22 mouse cellular contexts compared by ENCODE assay signal in the genomic region with DNA sequence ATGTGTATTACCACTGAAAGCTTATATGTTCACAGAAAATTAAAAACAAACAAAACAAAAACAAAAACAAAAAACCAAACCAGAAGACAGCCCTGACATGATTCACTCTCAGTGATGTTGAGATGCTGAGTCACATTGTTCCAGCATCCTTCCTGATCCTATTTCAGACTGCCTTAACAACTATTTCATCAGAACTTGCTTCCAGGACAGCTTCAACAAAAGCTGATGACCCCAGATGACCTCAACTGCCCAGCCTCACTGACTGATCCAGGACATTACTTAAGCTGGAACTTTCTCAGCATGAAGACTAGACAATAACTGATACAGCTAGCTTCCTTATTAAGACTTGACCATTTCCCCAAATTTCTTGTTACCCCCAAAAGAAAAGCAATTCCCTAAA.
DNase-seq lines count a peak whose midpoint lies in the region; ATAC-seq and TF ChIP-seq lines count a peak whose summit lies in the region.
"Had no signal": no experiment of that assay in that cellular context is flagged by ENCODE, and none has a peak within 500 bp of the region (broad histone marks: within the 10 kb centered on the region; RNA-seq: fewer than 3 reads in every experiment).

No protein-coding gene starts in this region.

- no peaks in the 10 kb centered on the region for H3K4me1 ChIP-seq in liver, adult 2 months (ENCODE audit: control insufficient read depth, insufficient read depth, low read length)
- no peaks in the 10 kb centered on the region for H3K4me1 ChIP-seq in liver, postnatal 0 days (ENCODE audit: insufficient read depth)
- H3K4me1 ChIP-seq: forebrain, embryonic 10.5 days; hindbrain, embryonic 12.5 days; hindbrain, embryonic 15.5 days had no signal

- no peak overlapping the region for H3K27ac ChIP-seq in liver, adult 2 months (replicated peaks; ENCODE audit: insufficient read depth, low read depth, low read length)
- H3K27ac ChIP-seq in liver, postnatal 0 days (ENCODE audit: low read depth), result no peak overlapping the region
- H3K27ac ChIP-seq: forebrain, embryonic 10.5 days; gastrocnemius, adult 2 months; hindbrain, embryonic 12.5 days; hindbrain, embryonic 15.5 days had no signal

- H3K79me2 ChIP-seq in liver, adult 2 months (ENCODE audit: control insufficient read depth, insufficient read depth, low read length), result no peaks in the 10 kb centered on the region

- peak; percentile 29 for DNase-seq in embryo, embryonic 10 days (ENCODE audit: low spot score)
- DNase-seq in embryo, embryonic 10.5 days (ENCODE audit: low spot score), result no peak
- DNase-seq in liver, adult 2 months (ENCODE audit: extremely low read depth, low read depth, low spot score), result peak; percentile 6
- DNase-seq in liver, postnatal 0 days, result no peak
- DNase-seq in MN1 (ENCODE audit: low spot score), result peak; percentile 24
- no peak for DNase-seq in spleen, adult 12 weeks (ENCODE audit: low spot score)
- DNase-seq in cerebellum, postnatal 10 days, result no peak
- DNase-seq: adrenal gland, postnatal 10 days; cerebellum, adult 18-20 months; cerebellum, adult 9-10 months; cerebellum, postnatal 25 days; forebrain, postnatal 0 days; gastrocnemius, adult 2 months; gastrocnemius, postnatal 14 days; heart, adult 11 months had no signal

- no peaks in the 10 kb centered on the region for H3K9me3 ChIP-seq in liver, postnatal 0 days (ENCODE audit: low read length)
- H3K9me3 ChIP-seq: forebrain, embryonic 10.5 days; hindbrain, embryonic 12.5 days; hindbrain, embryonic 15.5 days had no signal

- no peak for ATAC-seq in liver, postnatal 0 days
- ATAC-seq: CD4-positive, CD25-positive, alpha-beta regulatory T cell, adult 4 months; forebrain, embryonic 14.5 days; forebrain, postnatal 0 days; Patski had no signal

- no peak for TF ChIP-seq CTCF in liver, adult 2 months (IDR thresholded peaks at IDR 0.05; ENCODE audit: low read depth, low read length)
- no peak for TF ChIP-seq CTCF in liver, postnatal 0 days (IDR thresholded peaks at IDR 0.05; ENCODE audit: low read depth)

- no peak overlapping the region for H3K9ac ChIP-seq in liver, adult 2 months (ENCODE audit: low read depth, low read length)
- no peak overlapping the region for H3K9ac ChIP-seq in liver, postnatal 0 days (replicated peaks)
- H3K9ac ChIP-seq: forebrain, postnatal 0 days; hindbrain, embryonic 12.5 days; hindbrain, embryonic 15.5 days had no signal

- no peak for TF ChIP-seq POLR2A in liver, adult 2 months (IDR thresholded peaks at IDR 0.05; ENCODE audit: extremely low read depth, insufficient read depth, low read length)

- no peak overlapping the region for H3K4me2 ChIP-seq in liver, postnatal 0 days (ENCODE audit: low read depth, low read length)
- H3K4me2 ChIP-seq: heart, embryonic 11.5 days; hindbrain, embryonic 12.5 days; hindbrain, embryonic 15.5 days had no signal

- no peak for TF ChIP-seq EP300 in liver, postnatal 0 days (IDR thresholded peaks at IDR 0.05; ENCODE audit: low read depth)

- H3K4me3 ChIP-seq in liver, adult 2 months (ENCODE audit: insufficient read depth, low read depth, low read length), result no peak overlapping the region
- H3K4me3 ChIP-seq in liver, postnatal 0 days (ENCODE audit: low read depth, low read length), result no peak overlapping the region
- H3K4me3 ChIP-seq: forebrain, embryonic 10.5 days; gastrocnemius, adult 2 months; hindbrain, embryonic 12.5 days; hindbrain, embryonic 15.5 days had no signal

- 0 out of 2 replicates have a peak, but pooled peaks cover 1% of the 10 kb centered on the region for H3K36me3 ChIP-seq in liver, adult 2 months (ENCODE audit: control insufficient read depth, insufficient read depth, low read length)
- H3K36me3 ChIP-seq in liver, postnatal 0 days (replicated peaks; ENCODE audit: insufficient read depth, low read length), result no peaks in the 10 kb centered on the region
- H3K36me3 ChIP-seq: forebrain, embryonic 10.5 days; hindbrain, embryonic 12.5 days; hindbrain, embryonic 15.5 days had no signal

- H3K27me3 ChIP-seq in liver, adult 2 months (ENCODE audit: control insufficient read depth, insufficient read depth, low read length), result no peaks in the 10 kb centered on the region
- no peaks in the 10 kb centered on the region for H3K27me3 ChIP-seq in liver, postnatal 0 days (ENCODE audit: insufficient read depth, low read length)
- H3K27me3 ChIP-seq: hindbrain, embryonic 12.5 days; hindbrain, embryonic 15.5 days; Patski had no signal

Comparison
In these comparisons a context has a peak if more than half of its experiments do, and no peak if none do; other contexts are left out.
1. DNase-seq: peak in embryo, embryonic 10 days (single experiment), liver, adult 2 months (single experiment) and MN1 (single experiment); none in embryo, embryonic 10.5 days (single experiment), liver, postnatal 0 days (single experiment), spleen, adult 12 weeks (single experiment) and cerebellum, postnatal 10 days (0 of 2).